ENCODE assay signal across 8 mouse cellular contexts in the genomic region with DNA sequence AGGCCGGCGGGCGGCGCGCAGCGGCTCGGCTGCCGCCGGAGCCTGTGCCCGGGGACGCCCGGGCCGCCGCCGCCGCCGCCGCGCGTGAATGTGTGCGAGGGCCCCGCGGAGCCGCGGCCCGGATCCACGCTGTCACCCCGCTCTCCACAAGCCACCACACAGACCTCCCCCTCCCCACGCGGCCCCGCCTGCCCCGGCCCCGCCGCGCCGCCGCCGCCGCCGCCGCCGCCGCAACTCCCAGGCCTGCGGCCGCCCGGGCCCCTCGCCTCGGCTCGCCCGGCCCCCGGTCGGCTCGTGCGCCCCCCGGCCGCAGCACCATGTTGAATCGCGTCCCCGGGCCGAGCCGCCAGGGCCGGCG. TPM values are rescaled to one million over a fixed set of nuclear protein-coding genes. Genes with fewer than 3 reads are reported as not detected.
DNase-seq lines count a peak whose midpoint lies in the region; ATAC-seq lines count a peak whose summit lies in the region.

No protein-coding gene starts in this region.

- peak overlapping the region; percentile 90; the same call in 1 of the 2 replicates for H3K4me2 ChIP-seq in lung, embryonic 16.5 days (ENCODE audit: low read depth, low read length)
- peak overlapping the region; percentile 71 for H3K4me2 ChIP-seq in embryonic facial prominence, embryonic 15.5 days (replicated peaks)
- peak overlapping the region; percentile 82 for H3K4me2 ChIP-seq in intestine, embryonic 15.5 days (replicated peaks)
- peak overlapping the region; percentile 83 for H3K4me2 ChIP-seq in neural tube, embryonic 14.5 days (ENCODE audit: low read depth, low read length)

- DNase-seq in lung, postnatal 4 days: no peak
- DNase-seq in testis, postnatal 10 days (ENCODE audit: low spot score): no peak
- no peak for DNase-seq in frontal cortex, postnatal 25 days (ENCODE audit: low spot score in 2 of 2)
- DNase-seq in cerebellum, adult 18-20 months: no peak

- H3K9me3 ChIP-seq in lung, embryonic 16.5 days (ENCODE audit: control insufficient read depth, low read length): no peaks in the 10 kb centered on the region
- H3K9me3 ChIP-seq in embryonic facial prominence, embryonic 15.5 days (replicated peaks): no peaks in the 10 kb centered on the region
- no peaks in the 10 kb centered on the region for H3K9me3 ChIP-seq in intestine, embryonic 15.5 days
- H3K9me3 ChIP-seq in neural tube, embryonic 14.5 days (ENCODE audit: control insufficient read depth, low read length): no peaks in the 10 kb centered on the region

- peak overlapping the region; percentile 100 for H3K9ac ChIP-seq in lung, embryonic 16.5 days (ENCODE audit: low read length)
- H3K9ac ChIP-seq in embryonic facial prominence, embryonic 15.5 days: peak overlapping the region; percentile 99
- H3K9ac ChIP-seq in intestine, embryonic 15.5 days: peak overlapping the region; percentile 97
- H3K9ac ChIP-seq in neural tube, embryonic 14.5 days (replicated peaks; ENCODE audit: low read depth, low read length): peak overlapping the region; percentile 100

- peak overlapping the region; percentile 100 for H3K27ac ChIP-seq in lung, embryonic 16.5 days (ENCODE audit: low read length)
- H3K27ac ChIP-seq in embryonic facial prominence, embryonic 15.5 days (replicated peaks): peak overlapping the region; percentile 100
- peak overlapping the region; percentile 100 for H3K27ac ChIP-seq in intestine, embryonic 15.5 days
- peak overlapping the region; percentile 100 for H3K27ac ChIP-seq in neural tube, embryonic 14.5 days (ENCODE audit: low read depth, low read length)

- H3K4me1 ChIP-seq in lung, embryonic 16.5 days (replicated peaks; ENCODE audit: control insufficient read depth, insufficient read depth, low read length): peaks cover 26% of the 10 kb centered on the region
- peaks cover 24% of the 10 kb centered on the region for H3K4me1 ChIP-seq in embryonic facial prominence, embryonic 15.5 days
- peaks cover 14% of the 10 kb centered on the region for H3K4me1 ChIP-seq in intestine, embryonic 15.5 days (replicated peaks)
- H3K4me1 ChIP-seq in neural tube, embryonic 14.5 days (ENCODE audit: control insufficient read depth, insufficient read depth, low read length): peaks cover 19% of the 10 kb centered on the region

- peaks cover 2% of the 10 kb centered on the region; the same call in 1 of the 2 replicates for H3K36me3 ChIP-seq in lung, embryonic 16.5 days (ENCODE audit: control insufficient read depth, insufficient read depth, low read length)
- H3K36me3 ChIP-seq in embryonic facial prominence, embryonic 15.5 days: no peaks in the 10 kb centered on the region
- H3K36me3 ChIP-seq in intestine, embryonic 15.5 days: no peaks in the 10 kb centered on the region
- H3K36me3 ChIP-seq in neural tube, embryonic 14.5 days (ENCODE audit: control insufficient read depth, insufficient read depth, low read length): no peaks in the 10 kb centered on the region

- no peaks in the 10 kb centered on the region for H3K27me3 ChIP-seq in lung, embryonic 16.5 days (ENCODE audit: control insufficient read depth, insufficient read depth, low read depth, low read length)
- no peaks in the 10 kb centered on the region for H3K27me3 ChIP-seq in embryonic facial prominence, embryonic 15.5 days
- H3K27me3 ChIP-seq in intestine, embryonic 15.5 days (replicated peaks): no peaks in the 10 kb centered on the region
- H3K27me3 ChIP-seq in neural tube, embryonic 14.5 days (ENCODE audit: control insufficient read depth, insufficient read depth, low read length): no peaks in the 10 kb centered on the region

- 2% methylated on average over 22 of the region's 63 CpGs for WGBS in lung, embryonic 16.5 days
- under 1% methylated on average over 41 of the region's 63 CpGs for WGBS in embryonic facial prominence, embryonic 15.5 days
- 0% methylated on average over 24 of the region's 63 CpGs for WGBS in intestine, embryonic 15.5 days
- WGBS in neural tube, embryonic 14.5 days: 0% methylated on average over 23 of the region's 63 CpGs

- ATAC-seq in lung, embryonic 16.5 days (ENCODE audit: low read depth): peak; percentile 34
- ATAC-seq in embryonic facial prominence, embryonic 15.5 days (ENCODE audit: insufficient number of reproducible peaks, low FRiP score, low TSS enrichment, low read depth): peak; percentile 35
- peak; percentile 49 for ATAC-seq in intestine, embryonic 15.5 days
- peak; percentile 59 for ATAC-seq in neural tube, embryonic 14.5 days (ENCODE audit: low read depth)

- peak overlapping the region; percentile 88 for H3K4me3 ChIP-seq in lung, embryonic 16.5 days (ENCODE audit: low read length)
- peak overlapping the region; percentile 84 for H3K4me3 ChIP-seq in embryonic facial prominence, embryonic 15.5 days (replicated peaks)
- peak overlapping the region; percentile 84 for H3K4me3 ChIP-seq in intestine, embryonic 15.5 days (replicated peaks)
- peak overlapping the region; percentile 94 for H3K4me3 ChIP-seq in neural tube, embryonic 14.5 days (ENCODE audit: low read depth, low read length)

RNA-seq across cellular contexts. Expression of a gene that starts 0.4 kb away (rescaled TPM):
- 20.8 and 21.5 TPM in 2 replicates for polyA plus RNA-seq in lung, embryonic 16.5 days (2015; fragmentation: Nextera tagmentation; extraction: Ambion mirVana)
- polyA plus RNA-seq in embryonic facial prominence, embryonic 15.5 days (2015; fragmentation: Nextera tagmentation; extraction: Ambion mirVana): 21.3 and 22.8 TPM in 2 replicates
- 16.0 and 16.8 TPM in 2 replicates for polyA plus RNA-seq in intestine, embryonic 15.5 days (2015; fragmentation: Nextera tagmentation; extraction: Ambion mirVana)
- 26.9 and 32.0 TPM in 2 replicates for polyA plus RNA-seq in neural tube, embryonic 14.5 days (2014; fragmentation: Nextera tagmentation; extraction: Ambion mirVana)
